In genomic region chr14:78848941-78849911, GRCm38 (mm10) we compare ENCODE assay signal across 7 mouse cellular contexts. TPM values are rescaled to one million over a fixed set of nuclear protein-coding genes. Genes with fewer than 3 reads are reported as not detected.
DNase-seq lines count a peak whose midpoint lies in the region; ATAC-seq lines count a peak whose summit lies in the region.

Vwa8 (plus strand) TSS chr14:78849052.

- no peaks in the 10 kb centered on the region for H3K9me3 ChIP-seq in embryonic facial prominence, embryonic 11.5 days (replicated peaks; ENCODE audit: control insufficient read depth, low read length)
- H3K9me3 ChIP-seq in limb, embryonic 10.5 days (replicated peaks) = no peaks in the 10 kb centered on the region
- no peaks in the 10 kb centered on the region for H3K9me3 ChIP-seq in midbrain, embryonic 12.5 days

- DNase-seq in adrenal gland, postnatal 14 days = peak; percentile 94
- DNase-seq in embryonic facial prominence, embryonic 11.5 days (ENCODE audit: low spot score) = peak; percentile 80
- DNase-seq in heart, adult 11 months = peak; percentile 99
- DNase-seq in kidney, adult 11 months = peak; percentile 92
- DNase-seq in limb, embryonic 10.5 days (ENCODE audit: low spot score) = peak; percentile 93
- peak; percentile 78 for DNase-seq in skeletal muscle tissue, adult 2 months (ENCODE audit: low read depth, low spot score)

- peak within 1 kb of the TSS; percentile 78 for H3K4me3 ChIP-seq in embryonic facial prominence, embryonic 11.5 days (ENCODE audit: low read depth, low read length)
- peak within 1 kb of the TSS; percentile 89 for H3K4me3 ChIP-seq in limb, embryonic 10.5 days
- H3K4me3 ChIP-seq in midbrain, embryonic 12.5 days = peak within 1 kb of the TSS; percentile 83

- H3K9ac ChIP-seq in embryonic facial prominence, embryonic 11.5 days (replicated peaks; ENCODE audit: low read length) = peak within 1 kb of the TSS; percentile 94
- H3K9ac ChIP-seq in midbrain, embryonic 12.5 days (replicated peaks) = peak within 1 kb of the TSS; percentile 92

- peak within 1 kb of the TSS; percentile 73 for H3K27ac ChIP-seq in embryonic facial prominence, embryonic 11.5 days (replicated peaks; ENCODE audit: low read depth, low read length)
- H3K27ac ChIP-seq in limb, embryonic 10.5 days = peak within 1 kb of the TSS; percentile 98
- peak within 1 kb of the TSS; percentile 85 for H3K27ac ChIP-seq in midbrain, embryonic 12.5 days (replicated peaks)

- no peaks in the 10 kb centered on the region for H3K27me3 ChIP-seq in embryonic facial prominence, embryonic 11.5 days (ENCODE audit: control insufficient read depth, insufficient read depth, low read length)
- no peaks in the 10 kb centered on the region for H3K27me3 ChIP-seq in limb, embryonic 10.5 days (ENCODE audit: low read depth, poor library complexity, severe bottlenecking)
- no peaks in the 10 kb centered on the region for H3K27me3 ChIP-seq in midbrain, embryonic 12.5 days

- no peaks in the 10 kb centered on the region for H3K4me1 ChIP-seq in embryonic facial prominence, embryonic 11.5 days (ENCODE audit: control insufficient read depth, insufficient read depth, low read length)
- peaks cover 29% of the 10 kb centered on the region for H3K4me1 ChIP-seq in limb, embryonic 10.5 days
- H3K4me1 ChIP-seq in midbrain, embryonic 12.5 days = peaks cover 16% of the 10 kb centered on the region

- H3K36me3 ChIP-seq in embryonic facial prominence, embryonic 11.5 days (replicated peaks; ENCODE audit: control insufficient read depth, insufficient read depth, low read depth, low read length) = no peaks in the 10 kb centered on the region
- H3K36me3 ChIP-seq in limb, embryonic 10.5 days = no peaks in the 10 kb centered on the region
- H3K36me3 ChIP-seq in midbrain, embryonic 12.5 days = no peaks in the 10 kb centered on the region

- peak; percentile 92 for ATAC-seq in embryonic facial prominence, embryonic 11.5 days (replicated peaks; ENCODE audit: insufficient number of reproducible peaks, low FRiP score, low TSS enrichment, low read depth)
- peak; percentile 92 for ATAC-seq in midbrain, embryonic 12.5 days (ENCODE audit: low FRiP score, low read depth)

- 2% methylated on average over 61 of the region's 61 CpGs for WGBS in embryonic facial prominence, embryonic 11.5 days
- 3% methylated on average over 60 of the region's 61 CpGs for WGBS in limb, embryonic 10.5 days
- WGBS in midbrain, embryonic 12.5 days = 4% methylated on average over 52 of the region's 61 CpGs

- peak within 1 kb of the TSS; percentile 82 for H3K4me2 ChIP-seq in embryonic facial prominence, embryonic 11.5 days (ENCODE audit: low read depth, low read length)
- peak within 1 kb of the TSS; percentile 78 for H3K4me2 ChIP-seq in midbrain, embryonic 12.5 days (replicated peaks)

RNA-seq across cellular contexts. Expression of gene Vwa8, which starts in this region (rescaled TPM):
- 154 and 175 TPM in 2 replicates for total RNA-seq in adrenal gland, postnatal 14 days (2021)
- polyA plus RNA-seq in embryonic facial prominence, embryonic 11.5 days (2014; fragmentation: Nextera tagmentation; extraction: Ambion mirVana) = 8.1 and 8.7 TPM in 2 replicates
- 8.2 and 8.3 TPM in 2 replicates for polyA plus RNA-seq in limb, embryonic 10.5 days (2016; fragmentation: Nextera tagmentation; extraction: Ambion mirVana)
- 7.7 and 7.8 TPM in 2 replicates for polyA plus RNA-seq in midbrain, embryonic 12.5 days (2016; fragmentation: Nextera tagmentation; extraction: Ambion mirVana)

Comparison
In these comparisons a context has a peak if more than half of its experiments do, and no peak if none do; other contexts are left out.
1. Peak in every context shown above with its lines: DNase-seq, ATAC-seq, H3K4me3 ChIP-seq and H3K27ac ChIP-seq.